Mouse (Mus musculus) bone marrow, adult 2 months (tissue): ENCODE results near the gene Snrpd3.

ENCODE experiments used
- CTCF ChIP-seq: fragments of 200-500 bp; IDR thresholded peaks from 2 replicates; pipeline ENCODE4 v1.5.1; 2011; ENCODE audit warnings: low read length, control low read depth; ENCODE audit not compliant: control insufficient read depth, insufficient read depth
- POLR2A ChIP-seq: fragments of 200-500 bp; IDR thresholded peaks from 2 replicates; pipeline ENCODE4 v1.6.1; 2011; ENCODE audit warnings: low read depth, mild to moderate bottlenecking, control low read depth, low read length, borderline replicate concordance; ENCODE audit not compliant: control insufficient read depth

- TF ChIP-seq CTCF: no peak
- TF ChIP-seq POLR2A: no peak
These were observed 41.2 kb downstream of the Snrpd3 start for GRCm38 (mm10) chr10:75558515-75558914.
